Mouse (Mus musculus): ENCODE data around the gene Mrpl44.

Mrpl44 gene

GRCm38 (mm10) chr1:79762282-79763250, 13.3 kb upstream of the Mrpl44 start:
- DNase-seq: no peak

- DNase-seq: no peak
Observed at GRCm38 (mm10) chr1:79764031-79764430, 11.8 kb upstream of the Mrpl44 start.

- DNase-seq: no peak
Observed at GRCm38 (mm10) chr1:79764483-79764882, 11.3 kb upstream of the Mrpl44 start.

- no peak for DNase-seq
Observed at GRCm38 (mm10) chr1:79768231-79768630, 7.6 kb upstream of the Mrpl44 start.

DNA sequence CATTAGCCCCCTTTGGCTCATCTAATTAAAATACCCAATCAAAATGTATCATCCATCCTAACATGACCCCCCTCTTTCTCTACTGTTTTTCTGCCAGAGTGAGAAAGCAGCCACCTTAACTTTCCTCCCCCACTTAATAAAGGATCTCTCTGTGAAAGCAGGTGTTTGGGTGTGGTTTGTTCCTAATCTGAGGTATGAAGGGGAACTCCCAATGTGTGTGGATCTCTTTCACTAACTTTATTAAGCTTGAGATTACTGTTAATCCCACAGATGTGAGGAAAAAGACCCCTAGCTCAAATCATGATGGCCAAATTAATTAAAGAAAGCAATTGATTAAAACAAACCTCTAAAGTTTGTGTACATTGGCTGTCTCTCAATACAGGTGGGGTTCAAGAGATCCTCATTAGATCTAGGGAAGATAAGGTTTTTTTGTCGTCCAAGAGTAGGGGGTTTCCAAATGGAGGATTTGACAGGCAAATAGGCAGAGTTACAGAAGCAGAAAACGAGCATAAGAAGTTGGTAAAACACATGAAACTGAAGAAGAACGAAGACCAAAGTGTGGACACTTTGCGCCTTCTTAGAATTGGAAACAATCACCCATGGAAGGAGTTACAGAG, 1.5 kb upstream of the Mrpl44 start:
- no peak for DNase-seq

DNA sequence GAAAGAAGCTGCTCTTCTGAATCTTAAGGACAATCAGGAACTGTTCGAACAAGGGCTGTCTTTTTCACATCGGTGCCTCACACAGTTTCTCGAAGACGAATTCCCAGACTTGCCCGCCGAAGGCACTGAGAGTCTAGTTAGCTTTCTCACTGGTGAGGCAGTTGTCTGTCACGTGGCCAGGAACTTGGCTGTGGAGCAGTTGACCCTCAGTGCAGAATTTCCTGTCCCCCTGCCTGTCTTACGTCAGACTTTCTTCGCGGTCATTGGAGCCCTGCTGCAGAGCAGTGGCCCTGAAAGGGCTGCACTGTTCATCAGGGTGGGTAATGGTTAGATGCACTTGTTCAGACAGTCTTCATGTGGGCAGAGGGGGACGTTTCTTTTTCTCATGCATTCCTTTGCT, 2.2 kb downstream of the Mrpl44 start:
- no peak for DNase-seq

DNA sequence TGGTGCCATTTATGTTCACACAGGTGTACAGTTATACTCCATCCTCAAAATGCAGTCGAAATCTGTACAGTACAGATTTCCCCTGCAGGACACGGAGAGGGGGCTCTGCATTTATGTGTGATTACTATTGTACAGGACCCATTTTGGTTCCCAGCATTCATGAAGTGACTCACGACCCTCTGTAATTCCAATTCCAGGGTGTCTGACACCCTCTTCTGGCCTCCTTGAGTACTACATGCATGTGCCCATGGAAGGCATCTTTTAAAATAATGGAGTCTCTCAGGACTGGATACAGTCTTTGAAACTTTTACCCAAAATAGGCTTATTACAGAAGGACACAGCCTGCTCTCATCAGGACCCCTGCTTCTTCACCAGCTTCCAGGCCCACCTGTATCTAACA, 6.6 kb downstream of the Mrpl44 start:
- DNase-seq: no peak

- peak; percentile 56 for DNase-seq
Observed at GRCm38 (mm10) chr1:79786267-79786927, 10.6 kb downstream of the Mrpl44 start.

DNA sequence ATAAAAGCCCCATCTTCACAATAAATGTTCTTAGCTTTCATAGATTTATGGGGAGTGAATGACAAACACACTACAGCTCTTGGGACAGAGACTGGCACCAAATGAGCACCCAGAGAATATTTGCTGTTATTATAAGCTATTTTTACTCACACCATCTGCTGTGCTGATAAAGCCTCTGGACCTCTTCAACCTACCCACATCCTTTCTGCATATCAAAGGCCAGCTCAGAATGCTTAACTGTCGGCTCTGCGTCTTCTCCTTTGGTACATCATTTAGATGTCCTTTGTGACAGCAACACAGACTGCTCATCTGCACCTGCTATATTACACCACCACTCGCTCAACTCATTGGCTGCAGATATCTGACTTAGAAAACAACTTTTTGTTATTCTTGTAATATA, 21.3 kb downstream of the Mrpl44 start:
- no peak for DNase-seq

DNA sequence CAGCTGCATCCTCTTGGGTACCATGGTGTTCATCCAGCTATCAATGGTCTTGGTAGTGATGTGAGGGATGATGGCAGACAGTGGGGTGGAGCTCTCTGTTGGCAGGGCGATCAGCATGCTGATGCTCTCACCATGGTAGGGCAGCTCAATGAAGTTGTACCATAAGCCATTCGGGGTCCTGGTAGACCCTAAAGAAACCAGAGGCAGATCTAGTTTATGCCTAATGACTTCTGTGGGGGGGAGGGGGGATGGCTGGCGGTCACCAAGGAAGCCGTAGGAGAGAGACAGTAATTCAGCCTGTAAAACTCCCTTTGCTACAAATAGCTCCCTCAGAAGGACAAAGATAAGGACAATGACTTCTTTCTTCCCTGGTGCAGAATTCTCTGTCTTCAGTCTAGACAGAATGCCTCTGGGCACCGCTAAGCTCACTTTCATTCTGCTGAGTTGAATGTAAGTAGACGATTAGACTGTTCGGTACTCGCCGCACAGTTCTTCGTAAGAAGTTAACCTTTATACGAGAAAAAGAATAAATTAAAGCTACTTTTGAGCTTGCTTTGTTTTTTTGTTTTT, 27.1 kb downstream of the Mrpl44 start:
- DNase-seq: no peak

DNA sequence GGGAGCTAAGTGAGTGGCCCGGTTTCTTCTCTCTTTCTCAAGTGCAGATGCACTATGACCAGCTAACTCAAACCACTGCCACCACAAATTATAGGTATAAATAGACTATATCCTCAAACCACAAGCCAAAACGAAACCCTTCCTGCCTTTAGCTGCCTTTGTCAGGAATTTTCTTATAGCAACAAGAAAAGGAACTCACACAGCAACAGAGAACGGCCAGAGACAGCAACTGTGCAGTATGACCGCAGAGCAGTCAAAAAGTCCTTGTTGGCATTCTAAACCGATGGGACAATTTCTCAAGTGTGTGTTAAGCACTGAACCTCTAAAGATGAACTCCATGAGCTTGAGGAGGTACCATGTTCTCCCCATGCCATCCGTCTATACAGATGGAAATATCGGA, 27.8 kb downstream of the Mrpl44 start:
- DNase-seq: no peak

DNA sequence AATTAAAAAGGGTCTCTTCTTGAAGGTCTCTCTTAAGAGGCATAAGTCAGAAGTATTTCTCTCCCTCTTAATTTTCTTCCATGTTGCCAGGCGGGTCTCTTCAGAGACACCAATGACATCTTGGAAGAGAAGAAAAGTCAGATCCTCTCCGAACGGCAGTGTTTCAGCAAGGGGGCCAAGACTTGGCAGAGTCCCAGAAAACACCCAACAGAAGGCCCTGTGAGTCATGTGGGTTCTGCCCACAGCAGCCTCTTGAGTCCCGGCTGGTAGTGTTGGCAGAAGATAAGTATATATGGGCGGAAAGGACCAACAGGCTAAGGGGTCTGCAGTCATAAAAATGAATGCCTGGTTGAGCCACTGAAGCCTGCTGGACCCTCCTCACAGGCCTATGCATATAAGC, 31.0 kb downstream of the Mrpl44 start:
- DNase-seq: peak; percentile 57

- no peak for DNase-seq
Observed at GRCm38 (mm10) chr1:79809447-79809846, 33.6 kb downstream of the Mrpl44 start.

GRCm38 (mm10) chr1:79815446-79815845, 39.6 kb downstream of the Mrpl44 start:
- no peak for DNase-seq

DNA sequence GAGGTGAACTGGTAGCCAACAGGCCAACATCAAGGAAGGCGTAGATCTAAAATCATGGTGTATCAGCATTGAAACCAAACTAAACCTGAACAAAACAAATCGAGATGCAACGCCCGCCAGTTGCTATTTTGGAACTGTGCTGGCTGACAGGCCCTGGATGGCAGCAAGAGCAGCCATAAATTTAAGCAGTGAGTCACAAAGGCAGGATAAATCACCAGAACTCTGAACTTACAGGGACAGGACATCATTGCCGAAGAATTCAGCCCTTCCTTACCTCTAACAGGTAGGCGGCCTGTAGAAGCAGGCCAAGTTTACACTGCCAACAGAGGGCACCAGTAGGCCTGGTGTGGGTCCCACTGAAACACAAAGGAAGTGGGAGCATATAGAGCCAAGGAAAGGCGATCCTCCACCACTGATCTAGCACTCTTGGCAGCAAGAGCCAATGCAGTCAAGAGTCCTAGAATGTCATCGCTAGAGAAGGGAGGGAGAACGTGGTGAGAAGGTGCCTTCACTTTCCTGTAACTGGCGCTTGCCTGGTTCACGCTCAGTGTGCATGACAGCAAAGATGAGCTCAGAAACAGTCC, 43.6 kb downstream of the Mrpl44 start:
- DNase-seq: no peak

DNA sequence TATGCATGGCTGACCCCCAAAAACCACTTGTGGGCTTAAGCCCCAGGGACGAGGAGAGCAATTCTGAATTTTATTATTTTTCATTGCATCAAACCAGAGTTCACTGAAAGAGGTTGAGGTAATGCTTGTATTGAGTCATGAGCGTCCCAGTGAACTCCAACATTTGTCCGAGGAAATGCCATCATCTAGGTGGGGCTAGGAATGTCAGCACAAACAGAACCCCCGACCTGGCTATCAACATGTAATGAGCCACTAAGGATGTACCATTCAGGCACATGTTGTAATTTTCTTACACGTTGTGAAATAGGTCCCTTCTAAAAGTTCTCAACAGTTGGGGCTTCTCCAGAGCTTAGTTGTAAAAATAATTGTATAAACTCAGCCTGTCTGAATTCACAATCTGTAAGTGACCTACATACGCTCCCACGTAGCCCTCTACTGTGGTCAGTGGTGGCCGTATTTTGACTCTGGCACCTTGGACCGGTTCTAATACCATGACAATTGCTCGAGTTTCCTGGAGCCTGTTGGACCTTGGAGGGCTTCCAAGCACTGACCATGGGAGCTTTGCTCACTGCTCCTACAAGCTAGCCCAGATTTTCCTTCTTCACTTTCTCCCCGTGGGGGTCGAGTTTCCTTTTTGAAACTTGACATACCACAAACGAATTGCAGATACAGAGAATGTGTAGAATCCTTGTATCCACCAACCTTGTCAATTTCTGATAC, 47.1 kb downstream of the Mrpl44 start:
- peak; percentile 79 for DNase-seq

DNA sequence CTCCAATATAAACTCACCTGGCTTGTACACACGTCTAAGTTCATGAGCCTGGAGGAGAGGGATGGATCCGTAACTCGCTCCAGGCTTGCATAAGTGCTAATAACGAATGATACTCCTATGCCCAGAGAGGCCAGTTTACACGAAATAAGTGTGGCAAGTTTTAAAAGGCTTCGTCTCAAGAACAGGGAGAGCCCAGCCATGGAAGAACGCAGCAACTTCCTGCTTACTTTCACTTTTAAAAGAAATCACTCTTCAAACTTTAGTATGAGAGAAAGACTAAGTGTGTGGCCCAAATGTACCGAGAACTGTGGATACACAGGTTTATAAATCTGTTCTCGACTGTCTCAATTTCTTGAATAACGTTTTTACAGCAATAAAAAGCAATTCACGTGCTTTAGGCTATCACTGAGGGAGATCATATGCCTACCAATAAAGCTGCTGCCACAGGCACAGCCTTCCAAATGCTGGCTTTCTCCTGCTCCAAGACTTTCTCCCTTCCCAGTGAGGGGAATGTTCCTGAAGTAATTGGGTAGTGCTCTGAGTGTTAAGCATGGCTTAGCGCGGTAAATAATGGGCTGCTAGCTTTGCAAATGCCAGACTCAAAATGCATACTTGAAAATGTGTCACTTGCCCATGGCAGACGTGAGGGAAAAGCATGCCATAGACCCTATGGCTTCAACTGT, 48.3 kb downstream of the Mrpl44 start:
- peak; percentile 13 for DNase-seq

All from lung, postnatal 10 days (tissue).